Mouse (Mus musculus): ENCODE data around the gene Lat.
"Not testable (repeated sequence)": the region's sequence is repeated elsewhere in the genome, so short reads cannot be mapped to it uniquely, and the experiment has no call there.

DNA sequence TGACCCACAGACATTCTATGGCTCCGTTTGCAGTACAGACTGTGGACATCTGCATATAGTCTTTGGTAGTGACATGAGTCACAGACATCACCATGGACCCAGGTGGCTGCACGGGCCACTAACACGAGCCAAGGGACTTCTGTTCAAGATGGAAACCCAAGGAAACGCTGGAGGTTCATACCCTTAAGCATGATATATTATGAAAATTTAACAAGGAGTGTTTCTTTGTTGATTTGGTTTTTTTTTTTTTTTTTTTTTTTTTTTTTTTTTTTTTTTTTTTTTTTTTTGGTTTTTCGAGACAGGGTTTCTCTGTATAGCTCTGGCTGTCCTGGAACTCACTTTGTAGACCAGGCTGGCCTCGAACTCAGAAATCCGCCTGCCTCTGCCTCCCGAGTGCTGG, 33.1 kb upstream of the Lat start:
- TF ChIP-seq CTCF (IDR thresholded peaks at IDR 0.05; ENCODE audit: low read depth, low read length); POLR2A (IDR thresholded peaks at IDR 0.05; ENCODE audit: borderline replicate concordance, low read depth, low read length): not testable (repeated sequence)

All from bone marrow macrophage, adult 2 months (primary cell).